Mouse (Mus musculus) E14TG2a.4 (cell line): ENCODE data around the gene Tuba1c.
A peak's percentile ranks its signal among the peaks of the same experiment; 100 is the strongest.

Source experiments
- H3K27me3 ChIP-seq: 2 replicates; pipeline ENCODE4 v1.6.1; 2014; ENCODE audit warnings: low read length, control low read depth; ENCODE audit not compliant: insufficient read depth
- H3K36me3 ChIP-seq: 2 replicates; pipeline ENCODE4 v1.6.1; 2014; ENCODE audit warnings: low read length, control low read depth; ENCODE audit not compliant: insufficient read depth
- H3K4me1 ChIP-seq: replicated peaks from 2 replicates; pipeline ENCODE4 v1.6.1; 2014; ENCODE audit warnings: low read depth, low read length, control low read depth
- H3K4me3 ChIP-seq: replicated peaks from 2 replicates; pipeline ENCODE4 v1.5.1; 2014; ENCODE audit warnings: mild to moderate bottlenecking, low read length
- H3K9me3 ChIP-seq: 2 replicates; pipeline ENCODE4 v1.6.1; 2014; ENCODE audit warnings: low read length, control low read depth
- CTCF ChIP-seq: conservative IDR thresholded peaks from 2 replicates; pipeline ENCODE4 v1.5.1; 2014; ENCODE audit warnings: low read length
- NANOG ChIP-seq: IDR thresholded peaks from 2 replicates; pipeline ENCODE4 v1.6.1; 2014; ENCODE audit warnings: borderline replicate concordance, low read length, mixed read lengths
- POU5F1 ChIP-seq: IDR thresholded peaks from 2 replicates; pipeline ENCODE4 v1.6.1; 2014; ENCODE audit warnings: low read length, borderline replicate concordance

Gene Tuba1c

DNA sequence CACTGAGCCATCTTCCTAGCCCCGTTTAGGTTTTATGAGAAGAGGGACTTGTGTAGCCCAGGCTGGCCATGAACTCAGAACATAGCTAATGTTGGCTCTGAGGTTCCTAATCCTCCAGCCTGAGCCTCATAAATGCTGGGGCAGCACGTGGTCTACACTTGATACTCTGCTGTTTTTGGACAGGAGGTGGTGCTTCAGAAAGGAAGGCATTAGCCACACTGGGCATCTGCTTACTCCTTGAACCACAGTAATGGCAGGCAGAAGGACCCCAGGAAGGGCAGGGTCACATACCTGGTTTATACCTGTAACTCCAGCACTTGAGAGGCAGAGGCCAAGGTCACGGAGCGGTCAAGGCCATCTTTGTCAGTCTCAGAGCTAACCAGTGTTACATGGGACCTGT is 11.1 kb upstream of the Tuba1c start:
- H3K36me3 ChIP-seq: no peaks in the 10 kb centered on the region
- no peak for TF ChIP-seq NANOG
- TF ChIP-seq CTCF: no peak
- TF ChIP-seq POU5F1: no peak
- H3K4me3 ChIP-seq: 0 out of 2 replicates have a peak overlapping the region, but pooled peaks have one; percentile 27
- peaks cover 41% of the 10 kb centered on the region for H3K4me1 ChIP-seq
- H3K27me3 ChIP-seq: no peaks in the 10 kb centered on the region
- peaks cover 7% of the 10 kb centered on the region; the same call in 1 of the 2 replicates for H3K9me3 ChIP-seq

GRCm38 (mm10) chr15:99019436-99019835 is 10.3 kb upstream of the Tuba1c start:
- H3K36me3 ChIP-seq: no peaks in the 10 kb centered on the region
- H3K4me3 ChIP-seq: peak overlapping the region; percentile 27; the same call in 1 of the 2 replicates
- no peaks in the 10 kb centered on the region for H3K27me3 ChIP-seq
- H3K4me1 ChIP-seq: peaks cover 35% of the 10 kb centered on the region
- TF ChIP-seq CTCF (no peak), NANOG (no peak), POU5F1 (no peak)
- H3K9me3 ChIP-seq: peaks cover 7% of the 10 kb centered on the region; the same call in 1 of the 2 replicates

GRCm38 (mm10) chr15:99020171-99020570 is 9.5 kb upstream of the Tuba1c start:
- H3K4me1 ChIP-seq: peaks cover 28% of the 10 kb centered on the region
- peaks cover 7% of the 10 kb centered on the region; the same call in 1 of the 2 replicates for H3K9me3 ChIP-seq
- no peaks in the 10 kb centered on the region for H3K27me3 ChIP-seq
- H3K36me3 ChIP-seq: no peaks in the 10 kb centered on the region
- TF ChIP-seq NANOG (no peak), CTCF (no peak), POU5F1 (no peak)
- no peak overlapping the region for H3K4me3 ChIP-seq

DNA sequence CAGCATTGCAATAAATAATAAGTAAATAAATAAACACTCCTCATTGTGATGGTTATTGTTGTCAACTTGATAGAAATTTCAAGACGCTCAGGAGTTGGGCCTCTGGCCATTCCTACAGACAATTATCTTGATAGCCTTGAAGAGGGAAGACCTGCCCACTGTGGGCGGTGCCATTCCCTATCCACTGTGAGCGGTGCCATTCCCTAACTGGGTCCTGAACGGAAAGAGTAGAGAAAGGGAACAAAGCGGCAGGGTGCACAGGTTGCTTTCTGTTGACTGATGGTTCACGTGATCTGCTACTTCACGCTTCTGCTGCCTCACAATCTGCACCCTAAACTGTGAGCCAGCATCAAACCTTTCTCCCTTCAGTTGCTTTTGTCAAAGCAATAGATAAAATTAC is 8.4 kb upstream of the Tuba1c start:
- TF ChIP-seq CTCF (no peak), POU5F1 (no peak), NANOG (no peak)
- Histone ChIP-seq H3K36me3 (no peaks in the 10 kb centered on the region), H3K4me3 (no peak overlapping the region), H3K4me1 (peaks cover 29% of the 10 kb centered on the region), H3K27me3 (no peaks in the 10 kb centered on the region), H3K9me3 (peaks cover 7% of the 10 kb centered on the region; the same call in 1 of the 2 replicates)

GRCm38 (mm10) chr15:99024668-99025314 is 4.9 kb upstream of the Tuba1c start:
- Histone ChIP-seq H3K4me3 (no peak overlapping the region), H3K9me3 (peaks cover 7% of the 10 kb centered on the region; the same call in 1 of the 2 replicates), H3K27me3 (no peaks in the 10 kb centered on the region), H3K4me1 (peaks cover 19% of the 10 kb centered on the region), H3K36me3 (no peaks in the 10 kb centered on the region)
- TF ChIP-seq CTCF (peak; percentile 70), NANOG (no peak)

DNA sequence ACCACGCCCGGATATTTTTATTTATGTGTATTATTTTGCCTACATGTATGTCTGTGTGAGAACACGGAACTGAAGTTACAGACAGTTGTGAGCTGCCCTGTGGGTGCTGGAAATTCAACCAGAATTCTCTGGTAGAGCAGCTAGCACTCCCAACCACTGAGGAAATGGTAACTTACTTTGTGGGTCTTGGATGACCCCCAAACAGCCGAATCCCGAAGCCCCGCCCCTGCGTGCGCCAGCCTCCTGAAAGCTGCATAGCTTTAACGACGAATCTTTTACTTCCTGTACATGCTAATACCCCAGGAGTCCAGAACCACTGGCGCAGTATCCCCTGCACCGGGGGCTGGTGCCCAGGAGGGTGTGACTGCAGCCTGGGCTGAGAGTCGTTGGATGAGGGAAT is 4.3 kb upstream of the Tuba1c start:
- Histone ChIP-seq H3K36me3 (no peaks in the 10 kb centered on the region), H3K27me3 (no peaks in the 10 kb centered on the region)
- no peak for TF ChIP-seq CTCF
- TF ChIP-seq POU5F1: no peak
- TF ChIP-seq NANOG: no peak

GRCm38 (mm10) chr15:99026259-99026658 is 3.4 kb upstream of the Tuba1c start:
- H3K4me3 ChIP-seq: no peak overlapping the region
- H3K4me1 ChIP-seq: peaks cover 22% of the 10 kb centered on the region
- peaks cover 6% of the 10 kb centered on the region; the same call in 1 of the 2 replicates for H3K9me3 ChIP-seq
- TF ChIP-seq NANOG: no peak
- TF ChIP-seq POU5F1: no peak
- TF ChIP-seq CTCF: peak; percentile 76
- no peaks in the 10 kb centered on the region for H3K36me3 ChIP-seq
- no peaks in the 10 kb centered on the region for H3K27me3 ChIP-seq

More for the DNA sequence above, 4.3 kb upstream of the Tuba1c start:
- peaks cover 7% of the 10 kb centered on the region; the same call in 1 of the 2 replicates for H3K9me3 ChIP-seq
- H3K4me3 ChIP-seq: no peak overlapping the region
- H3K4me1 ChIP-seq: peaks cover 19% of the 10 kb centered on the region

DNA sequence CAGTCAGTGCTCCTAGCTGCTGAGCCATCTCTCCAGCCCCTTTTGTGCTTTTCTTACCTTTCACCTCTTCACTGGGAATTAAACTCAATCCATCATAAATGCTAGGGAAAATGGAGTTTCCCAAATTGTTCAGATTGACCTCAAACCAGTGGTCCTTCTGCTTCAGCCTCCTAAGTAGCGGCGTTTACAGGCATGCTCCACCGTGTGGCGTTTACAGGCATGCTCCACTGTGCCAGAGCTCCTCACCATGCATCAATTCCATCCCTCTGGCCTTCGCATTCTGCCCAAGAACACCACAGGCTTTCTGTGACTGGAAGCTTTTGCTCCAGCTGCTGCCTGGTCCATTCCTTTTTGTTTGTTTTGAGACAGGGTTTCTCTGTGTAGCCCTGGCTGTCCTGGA is 2.6 kb upstream of the Tuba1c start:
- TF ChIP-seq NANOG (no peak), POU5F1 (no peak), CTCF (no peak)
- H3K9me3 ChIP-seq: no peaks in the 10 kb centered on the region
- peaks cover 3% of the 10 kb centered on the region for H3K36me3 ChIP-seq
- 0 out of 2 replicates have a peak overlapping the region, but pooled peaks have one; percentile 26 for H3K4me3 ChIP-seq
- H3K4me1 ChIP-seq: peaks cover 29% of the 10 kb centered on the region
- no peaks in the 10 kb centered on the region for H3K27me3 ChIP-seq

DNA sequence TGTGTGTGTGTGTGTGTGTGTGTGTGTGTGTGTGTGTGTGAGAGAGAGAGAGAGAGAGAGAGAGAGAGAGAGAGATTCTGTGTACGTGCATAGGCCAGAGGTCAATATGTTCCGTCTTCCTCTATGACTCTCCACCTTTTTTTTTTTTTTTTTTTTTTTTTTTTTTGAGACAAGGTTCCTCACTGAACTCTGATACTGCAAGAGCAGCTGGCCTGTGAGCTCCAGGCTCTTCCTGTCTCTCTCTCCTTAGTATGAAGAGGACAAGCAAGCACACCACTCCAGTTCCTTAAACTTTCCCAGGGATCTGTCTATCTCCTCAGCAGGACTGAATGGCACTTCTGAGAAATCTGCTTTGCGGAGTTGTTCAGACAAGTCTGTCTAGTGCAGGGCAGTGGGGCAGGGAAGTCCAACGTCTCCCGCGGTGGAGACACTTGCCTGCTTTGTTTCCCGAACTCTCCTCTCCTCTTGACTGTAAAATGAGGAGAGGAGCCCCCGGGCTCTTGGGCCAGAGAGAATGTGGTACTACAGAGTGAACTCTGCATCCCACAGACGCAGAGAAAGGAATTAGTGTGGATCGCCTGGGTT is 725 bp upstream of the Tuba1c start:
- Histone ChIP-seq H3K36me3 (peaks cover 22% of the 10 kb centered on the region), H3K27me3 (no peaks in the 10 kb centered on the region), H3K4me1 (peaks cover 48% of the 10 kb centered on the region), H3K4me3 (peak overlapping the region; percentile 97), H3K9me3 (no peaks in the 10 kb centered on the region)
- TF ChIP-seq NANOG (no peak), CTCF (no peak), POU5F1 (no peak)
